Mouse (Mus musculus): ENCODE measurements around the gene Vapa.

Vapa gene

DNA sequence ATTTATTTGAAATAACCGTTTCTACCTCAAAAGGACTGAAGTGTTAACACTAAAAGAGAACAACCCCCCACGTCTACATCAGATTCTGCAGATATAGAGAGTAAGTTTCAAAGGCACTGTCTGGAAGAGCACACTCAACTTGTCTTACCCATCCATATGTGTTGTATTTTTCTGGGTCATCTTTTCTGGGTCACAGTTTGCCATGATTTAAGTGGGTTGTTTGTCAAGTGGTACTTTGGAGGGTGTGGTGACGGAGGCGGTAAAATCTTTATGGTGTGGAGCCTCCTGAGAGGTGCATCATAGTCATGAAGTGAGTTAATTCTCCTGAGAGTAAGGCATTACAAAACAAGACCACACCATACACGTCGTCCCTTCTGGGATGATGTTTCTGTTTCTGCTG is 12.2 kb upstream of the Vapa start:
- no peak for DNase-seq (ENCODE audit: low read depth, low spot score)

DNA sequence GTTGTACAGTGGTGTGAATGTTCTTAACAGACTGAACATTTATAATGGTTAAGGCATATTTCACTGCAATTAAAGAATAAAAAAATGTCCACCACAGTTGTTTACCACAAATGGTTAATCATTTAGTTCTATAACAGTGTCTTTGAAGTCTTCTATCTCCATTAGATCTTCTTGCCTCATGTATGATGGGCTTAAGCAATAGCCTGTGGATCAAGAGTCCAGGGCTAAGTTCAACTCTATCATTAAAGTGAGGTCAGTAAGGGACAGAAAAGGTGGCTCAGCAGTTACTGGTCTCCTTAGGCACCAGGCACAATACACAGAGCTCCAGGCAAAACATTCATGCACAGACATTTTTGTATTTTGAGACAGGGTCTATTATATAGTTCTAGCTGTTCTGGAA is 9.8 kb upstream of the Vapa start:
- no peak for DNase-seq (ENCODE audit: low read depth, low spot score)

DNA sequence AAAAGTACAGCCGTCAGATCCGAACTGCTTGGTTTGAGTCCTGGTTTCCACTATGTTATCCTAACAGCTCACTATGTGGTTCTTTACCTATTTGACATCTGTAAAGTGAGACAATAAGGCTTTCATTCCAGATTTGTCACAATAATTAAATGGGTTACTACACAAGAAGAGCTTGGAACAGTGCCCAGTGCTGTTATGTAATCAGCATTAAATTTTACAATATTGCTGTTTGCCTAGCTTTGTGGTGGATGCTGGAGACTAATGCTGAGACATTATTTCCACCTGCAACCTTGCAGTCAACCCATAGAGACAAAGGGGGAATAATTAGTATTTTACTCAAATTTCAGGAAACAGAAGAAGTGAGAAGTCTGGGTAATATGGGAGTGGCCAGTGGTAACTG is 5.1 kb upstream of the Vapa start:
- DNase-seq (ENCODE audit: low read depth, low spot score): no peak

DNA sequence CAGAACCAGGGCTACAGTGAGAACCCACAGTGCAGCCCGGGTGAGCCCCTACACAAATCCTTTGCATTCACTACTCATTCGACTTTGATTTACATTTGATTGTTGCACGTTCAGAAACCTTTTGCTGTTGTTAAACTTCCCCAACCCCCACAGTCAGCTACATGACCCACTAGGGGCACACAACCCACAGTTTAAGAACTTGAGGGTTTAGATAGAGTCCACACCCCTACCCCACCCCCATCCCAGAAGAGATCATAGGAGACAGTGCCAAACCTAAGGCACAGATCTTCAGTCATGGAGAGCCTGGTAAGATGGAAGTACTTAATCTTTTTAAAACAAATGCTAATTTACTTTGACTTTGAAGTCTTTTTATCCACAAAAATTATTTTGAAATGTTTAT is 2.3 kb upstream of the Vapa start:
- DNase-seq (ENCODE audit: low read depth, low spot score): peak; percentile 44

DNA sequence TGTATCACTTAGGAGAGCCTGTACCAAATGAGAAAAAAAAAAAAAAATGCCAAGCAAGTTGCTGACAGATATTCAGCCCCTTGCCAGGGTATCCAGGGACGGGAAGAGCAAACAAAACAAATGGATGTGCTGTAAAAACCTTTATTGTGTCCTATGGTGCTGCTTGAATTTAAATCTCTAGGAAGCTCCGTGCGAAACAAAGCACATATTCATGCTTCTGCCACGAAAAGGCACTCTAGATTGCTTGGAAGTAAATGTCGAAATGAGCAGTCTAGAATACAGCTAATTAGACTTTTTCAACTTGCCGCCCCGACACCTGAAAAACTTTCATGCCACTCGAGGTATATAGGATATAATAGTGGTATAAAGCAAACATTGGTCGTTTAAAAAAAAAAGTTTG is 1.1 kb upstream of the Vapa start:
- no peak for DNase-seq (ENCODE audit: low read depth, low spot score)

DNA sequence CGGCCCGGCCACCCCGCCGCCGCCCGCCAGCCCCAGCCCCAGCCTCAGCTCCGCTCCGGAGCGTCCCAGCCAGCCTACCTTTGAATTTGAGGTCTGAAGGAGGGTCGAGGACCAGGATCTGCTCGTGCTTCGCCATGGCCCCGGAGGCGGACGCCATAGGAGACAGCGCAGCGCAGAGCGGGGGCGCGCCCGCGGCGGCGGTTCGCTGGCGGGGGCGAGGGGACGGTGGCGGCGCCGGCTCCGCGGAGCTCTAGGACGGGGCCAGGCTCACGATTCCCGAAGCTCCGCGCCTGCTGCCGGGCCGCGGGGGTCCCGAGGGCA is 253 bp downstream of the Vapa start:
- DNase-seq (ENCODE audit: low read depth, low spot score): no peak

DNA sequence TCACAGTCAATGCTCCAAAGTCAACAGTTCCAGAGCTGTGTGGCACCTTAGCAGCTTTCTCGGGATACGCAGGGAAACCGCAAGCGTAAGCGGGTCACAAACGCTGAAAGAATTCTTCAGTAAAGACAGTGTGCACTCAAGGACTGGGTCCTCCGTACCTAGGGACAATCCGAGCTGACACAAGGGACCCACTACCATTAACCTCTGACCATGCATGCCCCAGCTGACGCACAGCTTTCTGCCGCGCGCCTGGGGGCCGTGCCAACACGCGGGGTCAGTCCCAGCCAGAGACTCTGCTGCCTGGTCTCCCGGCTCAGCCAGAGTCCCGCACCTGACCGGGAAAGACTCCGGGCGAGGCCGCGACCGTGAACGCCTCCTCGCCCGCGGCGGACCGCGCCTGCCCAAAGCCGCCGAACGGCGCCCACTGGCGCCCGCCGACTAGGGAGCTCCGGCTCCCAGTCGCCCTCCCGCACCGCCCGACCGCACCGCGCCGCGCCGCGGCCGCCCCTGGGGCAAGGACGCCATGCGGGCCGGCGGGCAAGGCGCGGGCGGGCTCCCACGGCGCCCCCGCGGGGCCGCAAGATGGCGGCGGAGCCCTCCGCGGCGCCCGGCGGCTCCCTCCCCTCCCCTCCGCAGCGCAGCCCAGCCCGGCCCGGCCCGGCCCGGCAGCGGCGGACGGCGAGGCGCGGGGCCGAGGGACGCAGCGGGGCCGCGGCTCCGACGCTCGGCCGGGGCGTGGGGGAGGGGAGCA is 789 bp downstream of the Vapa start:
- DNase-seq (ENCODE audit: low read depth, low spot score): peak; percentile 60

DNA sequence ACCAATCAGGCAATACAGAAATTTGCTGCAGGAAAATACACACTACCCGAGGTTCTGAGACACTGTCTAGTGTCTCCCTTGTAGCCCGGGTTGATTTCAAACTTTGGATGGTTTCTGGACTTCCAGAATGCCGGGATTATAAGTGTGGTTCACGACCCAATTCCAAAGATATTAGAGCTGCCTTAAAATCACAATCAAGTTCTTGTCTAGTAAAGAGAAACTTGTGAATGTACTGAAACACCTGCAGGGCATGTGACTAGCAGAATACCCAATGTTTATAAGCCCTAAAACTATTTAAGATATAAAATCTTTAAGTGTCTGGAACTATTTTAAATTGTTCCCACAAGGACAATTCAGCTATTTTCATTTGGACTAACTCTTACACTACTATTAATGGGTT is 1.6 kb downstream of the Vapa start:
- peak; percentile 13 for DNase-seq (ENCODE audit: low read depth, low spot score)

DNA sequence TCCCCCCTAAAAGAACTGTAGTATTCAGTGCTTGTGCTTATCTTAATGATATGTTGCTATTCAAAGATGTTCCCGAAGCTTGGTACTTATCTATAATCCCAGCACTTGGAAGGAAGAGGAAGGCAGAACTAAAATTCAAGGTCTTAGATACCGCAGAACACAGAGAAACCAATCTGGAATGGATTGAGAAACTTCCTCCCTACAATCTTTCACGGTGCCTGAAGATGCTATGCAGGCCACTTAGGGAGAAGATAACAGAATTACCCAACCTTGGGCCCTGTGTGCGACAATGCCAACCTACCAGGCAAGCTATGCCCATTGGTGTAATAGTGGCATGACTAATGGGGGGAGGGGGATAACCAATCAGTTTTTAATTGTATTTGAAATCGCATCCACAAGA is 4.6 kb downstream of the Vapa start:
- no peak for DNase-seq (ENCODE audit: low read depth, low spot score)

DNA sequence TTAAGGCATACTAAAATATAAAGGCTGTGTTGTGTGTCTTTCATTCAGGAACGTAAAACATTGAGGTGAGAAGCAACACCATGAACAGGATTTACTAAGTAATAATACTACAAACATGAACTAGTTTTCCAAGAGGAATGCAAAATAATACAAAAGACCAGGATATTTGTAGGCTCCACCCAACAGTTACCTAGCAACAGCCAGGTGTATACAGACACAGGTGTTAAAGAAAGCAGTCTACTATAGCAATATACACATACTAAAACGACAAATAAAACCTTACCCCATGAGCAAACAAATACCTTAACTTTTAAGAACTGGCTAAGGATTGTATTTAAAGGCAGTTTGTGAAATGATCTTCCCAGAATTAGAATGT is 5.1 kb downstream of the Vapa start:
- DNase-seq (ENCODE audit: low read depth, low spot score): no peak

DNA sequence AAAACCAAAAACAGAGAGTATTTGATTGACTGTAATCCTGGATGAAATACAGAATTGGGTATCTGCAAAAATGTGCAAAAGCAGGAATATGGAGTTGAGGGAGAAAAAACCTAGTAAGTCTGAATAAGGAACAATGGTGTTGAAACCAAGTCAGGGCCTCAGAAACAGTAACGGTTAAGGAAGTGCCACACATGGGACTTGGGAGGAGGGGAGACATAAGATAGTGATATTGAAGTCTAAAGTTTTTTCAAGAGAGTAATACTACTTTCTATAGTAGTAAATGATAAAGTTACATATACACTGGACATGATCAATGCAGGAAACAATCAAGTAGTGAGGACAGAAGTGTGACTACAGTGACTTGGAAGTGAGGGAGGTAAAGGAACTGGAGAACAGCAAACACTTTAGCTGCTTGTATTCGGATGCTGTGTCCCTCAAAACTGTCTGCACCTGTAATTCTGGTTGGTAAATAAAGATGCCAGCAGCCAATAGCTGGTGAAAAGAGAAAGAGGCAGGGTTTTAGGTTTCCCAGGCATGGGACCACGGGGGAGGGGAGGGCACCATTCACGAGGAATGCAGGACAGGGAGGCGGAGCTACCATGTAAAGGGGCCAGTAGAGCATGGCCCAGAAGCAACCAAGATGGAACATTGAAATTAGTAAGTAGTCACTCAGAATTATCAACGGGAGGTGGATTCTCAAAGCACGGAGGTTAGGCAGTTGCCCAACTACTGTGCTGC is 5.6 kb downstream of the Vapa start:
- DNase-seq (ENCODE audit: low read depth, low spot score): peak; percentile 57

DNA sequence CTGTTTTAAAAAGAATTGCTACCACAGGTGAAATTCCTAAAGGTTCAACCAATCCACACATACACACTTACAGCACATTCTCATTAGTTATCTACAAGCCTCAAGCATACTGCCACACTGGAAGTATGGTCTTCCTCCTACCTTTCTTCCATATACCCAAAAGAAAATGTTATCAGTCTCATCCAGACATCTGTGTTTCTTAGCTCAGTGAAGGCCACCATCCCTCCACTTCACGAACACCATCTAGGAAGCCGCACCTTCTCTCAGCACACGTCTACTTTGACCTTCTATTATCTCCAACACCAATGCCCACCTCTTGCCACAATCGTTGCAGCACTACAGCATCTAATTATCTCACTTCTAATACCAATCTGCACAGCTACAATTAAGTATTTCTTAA is 7.3 kb downstream of the Vapa start:
- no peak for DNase-seq (ENCODE audit: low read depth, low spot score)

DNA sequence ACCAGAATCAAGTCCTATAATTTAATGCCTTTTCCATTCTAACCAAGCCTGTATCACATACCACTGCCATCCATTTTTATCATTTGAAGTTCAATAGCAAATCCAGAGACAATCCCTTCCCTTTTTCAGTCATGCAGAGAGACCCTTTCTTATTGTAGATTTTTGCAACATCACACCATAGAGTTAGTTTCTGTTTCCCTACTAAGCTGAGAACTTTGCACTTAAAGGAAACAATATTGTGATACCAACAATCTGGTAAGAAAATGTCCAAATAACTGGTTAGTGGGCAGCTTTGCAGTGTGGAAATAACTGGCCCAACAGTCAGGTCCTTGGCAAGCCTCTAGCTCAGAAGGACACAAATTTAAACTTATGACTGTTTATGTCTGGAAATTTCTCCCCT is 8.5 kb downstream of the Vapa start:
- DNase-seq (ENCODE audit: low read depth, low spot score): no peak

DNA sequence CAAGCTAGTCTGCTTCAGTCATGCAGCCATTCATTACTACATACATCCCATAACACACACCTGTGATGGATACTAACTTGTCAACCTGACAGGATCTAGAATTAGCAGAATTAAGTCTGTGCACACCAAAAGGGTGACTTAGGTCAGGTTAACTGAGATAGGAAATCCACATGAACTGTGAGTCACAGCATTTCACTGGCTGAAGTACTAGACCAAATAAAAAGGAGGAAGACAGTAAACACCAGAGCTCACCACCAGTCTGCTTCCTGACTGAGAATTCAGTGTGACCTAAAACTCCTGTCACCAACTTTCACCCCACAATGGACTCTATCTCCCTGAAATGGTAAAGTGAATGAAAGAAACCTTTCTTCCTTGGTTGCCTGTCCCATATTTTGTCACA is 9.0 kb downstream of the Vapa start:
- no peak for DNase-seq (ENCODE audit: low read depth, low spot score)

DNA sequence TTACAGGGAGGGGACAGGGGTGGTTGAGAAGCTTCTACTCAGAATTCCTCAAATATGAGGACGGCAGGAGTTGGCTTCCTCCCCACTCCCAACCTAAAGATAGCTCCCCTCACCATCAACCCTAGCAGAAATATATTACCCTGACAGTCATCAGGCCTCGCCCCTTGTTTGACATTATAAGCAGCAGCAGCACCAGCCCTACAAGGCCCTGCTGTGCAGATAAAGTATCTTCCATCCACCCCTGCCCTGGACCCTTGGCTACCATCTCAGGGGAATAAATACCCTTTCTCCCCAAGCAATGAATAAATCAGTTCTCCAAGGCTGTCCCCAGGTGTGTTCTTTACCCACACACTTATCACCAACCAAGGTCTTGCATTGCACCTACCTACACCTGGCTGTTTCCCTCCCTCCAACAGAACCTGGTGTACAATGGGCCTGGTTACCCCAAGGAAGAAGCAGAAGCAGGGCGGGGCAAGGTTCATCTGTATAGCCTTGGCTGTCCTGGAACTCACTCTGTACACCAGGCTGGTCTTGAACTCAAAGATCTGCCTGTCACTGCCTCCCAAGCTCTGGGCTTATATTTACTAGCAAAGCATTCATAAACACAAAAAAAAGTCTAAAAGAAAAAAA is 15.4 kb downstream of the Vapa start:
- DNase-seq (ENCODE audit: low read depth, low spot score): no peak

DNA sequence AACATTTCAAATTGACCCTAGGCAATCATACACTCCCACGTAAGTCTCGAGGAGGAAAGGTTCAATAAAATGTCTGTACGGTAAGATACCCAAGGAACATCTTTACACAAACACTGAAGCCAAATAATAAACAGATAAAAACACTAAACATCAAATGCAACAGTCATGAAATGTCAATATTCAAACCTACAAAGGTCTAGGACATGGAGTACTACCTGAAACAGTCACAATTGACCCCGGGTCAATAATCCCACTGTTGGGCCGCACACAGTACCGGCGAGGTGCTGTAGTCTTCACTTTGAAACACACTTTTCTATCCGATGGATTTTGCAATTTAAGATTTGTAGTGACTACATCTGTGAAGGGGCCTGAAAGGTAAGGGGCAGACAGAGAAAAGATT is 18.7 kb downstream of the Vapa start:
- no peak for DNase-seq (ENCODE audit: low read depth, low spot score)

DNA sequence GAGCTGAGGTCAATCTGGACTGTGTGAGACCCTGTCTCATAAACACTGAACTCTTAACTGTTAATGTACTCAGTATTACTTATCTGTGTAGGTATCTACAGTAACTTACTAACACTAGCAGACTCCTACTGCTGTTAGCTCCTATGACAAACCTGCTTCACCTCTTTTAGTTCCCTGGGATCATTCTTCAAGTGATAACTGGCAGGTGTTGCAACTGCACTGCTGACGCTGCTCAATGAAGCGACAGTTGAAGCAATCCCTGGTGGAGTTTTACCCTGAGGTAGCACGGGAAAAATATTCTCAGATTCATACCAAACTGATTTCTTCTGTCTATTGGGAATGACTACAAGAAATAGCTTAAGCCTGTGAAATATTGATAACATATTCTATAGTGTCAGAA is 26.5 kb downstream of the Vapa start:
- DNase-seq (ENCODE audit: low read depth, low spot score): no peak

DNA sequence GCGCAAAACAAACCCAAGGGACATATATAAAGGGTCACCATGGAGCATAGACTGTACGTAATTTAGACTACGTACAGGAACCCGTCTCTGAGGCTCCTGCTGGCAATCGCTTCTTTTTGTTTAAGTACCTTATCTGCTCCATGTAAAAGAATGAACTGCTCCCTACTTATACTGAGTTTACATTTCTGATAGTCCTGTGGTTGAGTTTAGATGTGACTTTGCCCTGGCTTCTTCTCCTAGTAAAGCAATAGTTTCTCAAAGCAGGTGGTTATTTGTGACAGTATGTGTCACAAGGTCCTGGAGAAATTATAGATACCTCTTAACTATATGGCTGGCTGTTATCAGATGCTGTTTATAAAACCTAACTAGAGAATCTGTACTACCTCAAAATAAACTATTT is 31.9 kb downstream of the Vapa start:
- no peak for DNase-seq (ENCODE audit: low read depth, low spot score)

DNA sequence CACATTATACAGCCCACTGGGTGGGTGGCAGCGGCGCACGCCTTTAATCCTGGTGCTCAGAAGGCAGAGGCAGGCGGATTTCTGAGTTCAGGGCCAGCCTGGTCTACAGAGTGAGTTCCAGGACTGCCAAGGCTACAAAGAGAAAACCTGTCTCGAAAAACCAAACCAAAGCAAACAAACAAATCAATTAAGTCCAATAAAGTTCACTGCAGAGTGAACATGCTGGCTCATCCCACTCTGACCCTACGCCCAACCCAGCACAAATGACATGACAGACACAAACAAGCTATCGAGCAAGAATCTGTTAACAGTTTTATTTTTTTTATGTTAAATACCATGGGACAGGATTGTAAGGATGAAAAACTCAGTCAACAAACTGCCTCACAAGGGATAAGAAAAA is 33.6 kb downstream of the Vapa start:
- no peak for DNase-seq (ENCODE audit: low read depth, low spot score)

DNA sequence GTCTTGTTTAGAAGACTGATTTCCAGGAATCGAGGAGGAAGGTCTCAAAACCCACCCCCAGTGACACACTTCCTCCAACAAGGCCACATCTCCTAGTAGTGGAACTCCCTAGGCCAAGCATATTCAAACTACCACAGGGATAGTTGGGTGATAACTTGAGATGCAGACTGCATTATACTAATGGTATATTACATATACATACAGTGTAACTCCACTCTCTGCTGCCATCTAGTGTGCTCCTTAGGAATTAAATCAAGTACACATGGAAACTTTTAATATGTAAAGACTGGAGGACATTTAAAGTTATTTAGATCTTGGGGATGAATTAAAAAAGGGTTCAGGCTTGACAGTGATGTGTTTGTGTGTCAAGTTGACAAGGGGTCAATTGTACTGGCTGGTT is 38.0 kb downstream of the Vapa start:
- DNase-seq (ENCODE audit: low read depth, low spot score): peak; percentile 64

DNA sequence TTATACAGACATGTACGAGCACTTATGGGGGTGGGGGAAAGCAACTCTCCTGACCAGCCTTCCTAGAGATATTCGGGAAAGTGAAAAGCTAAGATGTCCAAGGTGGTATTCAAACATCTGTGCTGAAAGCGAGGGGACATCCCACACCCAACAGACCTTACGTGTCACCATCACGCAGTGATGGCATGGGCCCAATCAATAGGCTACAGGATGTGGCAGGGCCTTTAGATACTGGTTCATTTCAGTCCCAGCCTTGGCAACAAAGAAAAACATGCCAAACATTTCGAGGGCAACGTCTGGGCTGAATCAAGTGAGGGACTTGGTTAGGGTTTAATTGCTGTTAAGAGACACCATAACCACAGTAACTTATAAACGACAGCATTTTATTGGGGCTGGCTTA is 38.5 kb downstream of the Vapa start:
- DNase-seq (ENCODE audit: low read depth, low spot score): no peak

DNA sequence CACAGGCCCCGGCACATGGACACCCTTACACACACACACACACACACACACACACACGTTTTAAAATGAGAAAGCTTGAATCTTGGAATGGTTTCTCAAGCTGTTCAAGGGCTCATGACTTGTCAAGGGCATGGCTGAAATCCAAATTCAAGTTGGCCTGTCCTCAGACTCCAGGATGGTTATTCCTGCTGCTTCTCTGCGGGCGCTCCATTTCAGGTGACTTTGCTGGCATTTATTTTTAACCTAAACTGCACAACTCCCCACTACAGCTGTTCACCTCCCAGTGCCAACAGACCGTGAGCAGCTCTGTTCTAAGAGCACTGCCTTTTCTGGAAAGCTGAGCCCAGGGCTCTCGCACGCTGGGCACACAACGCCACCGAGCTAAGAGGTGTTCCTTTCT is 41.5 kb downstream of the Vapa start:
- no peak for DNase-seq (ENCODE audit: low read depth, low spot score)

DNA sequence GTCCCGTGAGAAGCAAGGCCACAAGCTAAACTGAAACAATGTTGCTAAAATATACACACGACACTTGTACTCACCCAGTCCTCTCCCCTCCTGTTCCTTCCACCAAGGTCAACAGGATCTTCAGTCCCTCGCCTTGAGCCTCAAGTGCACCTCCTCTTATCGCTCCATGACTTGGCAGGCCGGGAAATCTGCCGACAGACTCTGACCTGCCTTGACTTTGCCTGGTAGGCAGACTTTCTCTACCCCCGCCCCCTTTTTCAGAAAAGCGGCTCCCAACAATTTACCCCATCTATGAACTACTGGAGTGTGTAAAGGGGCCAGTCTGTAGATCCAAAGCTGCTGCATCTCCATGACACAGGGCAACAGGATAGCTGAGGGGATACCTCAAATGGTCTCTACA is 41.9 kb downstream of the Vapa start:
- no peak for DNase-seq (ENCODE audit: low read depth, low spot score)

All from R1 (cell line).